Mouse (Mus musculus): ENCODE data around the gene Fig4.

DNA sequence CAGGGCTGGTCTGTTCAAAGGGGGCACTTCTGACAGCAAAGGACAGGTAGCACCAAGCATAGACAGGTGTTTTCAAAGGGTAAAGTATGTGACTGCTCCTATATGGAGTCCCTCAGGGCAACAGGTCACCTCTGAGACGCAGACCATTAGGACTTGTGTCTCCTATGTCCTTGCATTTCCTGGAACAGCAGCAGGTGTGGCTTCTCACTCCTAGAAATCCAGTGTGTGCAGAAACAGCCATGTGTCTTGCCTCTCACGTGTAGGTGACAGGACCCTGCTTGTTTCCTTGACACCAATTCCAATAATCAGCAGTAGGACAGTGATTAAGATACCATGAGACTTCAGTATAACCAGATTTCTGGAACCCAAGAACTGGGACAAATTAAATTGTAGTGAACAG is 97.4 kb downstream of the Fig4 start:
- TF ChIP-seq CTCF (IDR thresholded peaks at IDR 0.05; ENCODE audit: borderline replicate concordance, insufficient read depth, low read length), result no peak
- TF ChIP-seq POLR2A (IDR thresholded peaks at IDR 0.05; ENCODE audit: low read depth, low read length), result no peak
